Mouse (Mus musculus) left cerebral cortex, postnatal 14 days (tissue): ENCODE measurements at regions not wholly inside any gene's neighbourhood (a gene's known extent, or its start where the extent isn't known, plus 50 kb on each side); places are given as distances from the start of the nearest gene placed in this dataset.
"Not testable (repeated sequence)": the region's sequence is repeated elsewhere in the genome, so short reads cannot be mapped to it uniquely, and the experiment has no call there.

Experiments
- DNase-seq, 2 experiments: peaks; one replicate each; pipeline ENCODE4 v3.0.0; 2021 to 2022; ENCODE audit warnings: low spot score in 2 of 2, mixed read lengths in 1 of 2
- intact Hi-C: fragments of 180-260 bp; cut with DNase I; formaldehyde crosslinking; loops from one replicate; pipeline ENCODE4 v1.15.1; 2025

- DNase-seq: no peak
- intact Hi-C loops: no loop called here
Measured at GRCm38 (mm10) chr16:25478300-25478699, 191.7 kb downstream of the Tprg start.

DNA sequence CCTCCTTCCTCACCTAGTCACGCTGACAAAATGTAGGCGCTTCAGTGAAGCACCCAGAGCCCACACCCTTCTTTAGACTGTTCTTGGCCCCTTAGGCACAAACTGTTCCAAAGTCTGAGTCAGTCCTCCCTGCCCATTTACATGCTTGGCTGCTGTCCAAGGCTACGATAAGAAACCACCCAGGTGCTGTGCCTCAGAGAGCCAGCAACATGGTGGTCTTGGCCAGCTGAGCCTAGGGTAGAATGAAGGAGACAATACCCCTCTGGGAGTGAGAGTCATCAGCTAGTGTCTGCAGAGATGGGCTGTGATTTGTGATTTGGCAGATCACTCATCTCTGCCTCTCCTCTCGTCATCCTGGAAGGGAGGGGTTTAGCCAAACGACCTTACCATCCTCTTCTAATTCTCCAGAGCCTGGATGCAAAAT lies 197.2 kb downstream of the Tprg start:
- DNase-seq: no peak
- intact Hi-C loops: no loop called here

- intact Hi-C loops: no loop called here
- no peak for DNase-seq
Measured at GRCm38 (mm10) chr16:25485007-25485406, 198.4 kb downstream of the Tprg start.

DNA sequence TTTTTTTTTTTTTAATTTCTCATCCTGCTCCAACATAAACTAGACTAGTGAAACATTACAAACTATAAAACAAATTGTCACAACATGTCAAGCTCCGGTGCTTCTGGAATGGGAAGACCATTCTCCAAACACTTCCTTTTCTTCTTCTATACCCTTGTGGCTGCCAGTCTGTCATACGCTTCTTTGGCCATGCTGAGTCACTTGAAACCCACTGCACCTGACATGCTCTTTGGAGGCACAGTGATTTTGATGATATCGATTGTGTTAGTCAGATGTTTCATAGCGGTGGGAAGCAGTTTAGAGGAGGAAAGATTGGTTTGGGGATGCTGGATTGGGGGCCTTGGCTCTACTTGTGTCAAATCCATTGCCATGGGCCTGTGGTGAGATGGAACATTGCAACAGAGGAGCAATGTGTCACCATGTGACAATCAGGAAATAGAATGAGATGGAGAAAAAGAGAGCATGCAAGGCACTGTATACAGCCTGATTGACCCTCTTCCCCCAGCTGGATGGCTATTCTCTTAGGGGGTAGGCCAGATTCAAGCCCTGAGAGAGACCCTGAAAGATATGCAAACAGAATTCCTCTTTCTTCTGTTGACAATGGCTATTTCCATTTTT lies 197.0 kb upstream of the Trp63 start:
- intact Hi-C loops: no loop called here
- no peak for DNase-seq

DNA sequence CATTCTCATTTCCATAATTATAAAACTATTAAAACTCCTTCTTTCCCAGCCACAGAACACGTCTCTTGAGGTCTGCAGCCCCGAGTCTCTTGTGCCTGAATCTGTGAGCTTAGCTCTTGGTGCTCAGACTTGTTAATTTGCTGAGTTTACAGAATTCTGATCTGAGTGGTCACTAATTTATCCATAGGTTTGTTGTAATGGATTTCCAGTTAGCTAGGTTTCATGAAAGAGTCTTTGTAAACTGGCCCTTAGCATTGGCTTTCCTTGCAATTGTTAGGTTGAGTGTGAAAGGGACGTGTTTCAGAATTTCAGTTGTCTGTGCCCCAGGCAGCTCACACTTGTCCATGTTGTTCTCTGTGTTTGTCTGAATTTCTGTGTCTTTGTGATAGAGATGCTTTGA lies 192.7 kb upstream of the Trp63 start:
- intact Hi-C loops: no loop called here
- no peak for DNase-seq

GRCm38 (mm10) chr16:25494153-25494552 lies 189.4 kb upstream of the Trp63 start:
- DNase-seq: no peak
- intact Hi-C loops: no loop called here

GRCm38 (mm10) chr16:25495586-25496196 lies 187.9 kb upstream of the Trp63 start:
- no peak for DNase-seq
- intact Hi-C loops: no loop called here

DNA sequence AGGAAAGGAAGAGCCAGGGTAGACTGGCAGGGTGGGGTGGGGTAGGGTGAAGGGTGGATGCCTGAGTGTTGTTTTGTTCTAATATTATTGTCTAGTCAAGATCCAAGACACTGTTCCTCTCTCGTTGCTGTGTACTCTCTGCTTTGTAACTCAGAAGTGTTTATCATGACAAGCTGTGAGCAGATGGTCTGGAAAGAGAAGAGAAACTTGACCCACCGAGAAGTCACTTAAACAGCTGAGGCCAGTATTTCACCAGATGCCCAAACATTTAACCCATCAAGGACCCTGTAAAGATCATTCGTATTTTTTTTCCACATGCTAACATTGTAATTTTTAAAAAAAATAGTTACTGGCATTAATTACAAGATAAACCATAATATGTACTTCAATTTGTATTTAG lies 178.7 kb upstream of the Trp63 start:
- DNase-seq: no peak
- intact Hi-C loops: no loop called here

GRCm38 (mm10) chr16:25517114-25517868 lies 166.3 kb upstream of the Trp63 start:
- no peak for DNase-seq
- intact Hi-C loops: no loop called here

- intact Hi-C loops, DNase-seq: not testable (repeated sequence)
Measured at GRCm38 (mm10) chr16:25523141-25523540, 160.4 kb upstream of the Trp63 start.

GRCm38 (mm10) chr16:25523621-25524020 lies 159.9 kb upstream of the Trp63 start:
- DNase-seq: no peak
- intact Hi-C loops: no loop called here

DNA sequence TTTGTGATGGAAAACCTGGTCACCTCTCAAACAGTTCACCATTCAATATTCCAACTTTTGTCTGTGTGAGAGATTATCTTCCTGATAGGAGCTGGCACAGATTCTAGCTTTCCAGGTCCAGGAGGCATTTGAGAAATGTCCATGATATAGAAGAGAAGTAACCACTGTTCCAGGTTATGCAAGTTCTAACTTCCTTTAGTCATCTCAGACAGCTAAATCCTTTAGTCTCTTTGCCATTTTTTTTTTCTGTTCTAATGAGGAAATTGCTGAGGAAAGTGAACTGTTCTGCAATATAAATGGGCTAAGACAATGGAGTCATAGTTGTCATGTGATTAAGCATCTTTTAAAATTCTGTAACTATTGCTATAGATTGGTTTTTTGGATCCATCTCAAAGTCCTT lies 155.7 kb upstream of the Trp63 start:
- intact Hi-C loops: no loop called here

DNA sequence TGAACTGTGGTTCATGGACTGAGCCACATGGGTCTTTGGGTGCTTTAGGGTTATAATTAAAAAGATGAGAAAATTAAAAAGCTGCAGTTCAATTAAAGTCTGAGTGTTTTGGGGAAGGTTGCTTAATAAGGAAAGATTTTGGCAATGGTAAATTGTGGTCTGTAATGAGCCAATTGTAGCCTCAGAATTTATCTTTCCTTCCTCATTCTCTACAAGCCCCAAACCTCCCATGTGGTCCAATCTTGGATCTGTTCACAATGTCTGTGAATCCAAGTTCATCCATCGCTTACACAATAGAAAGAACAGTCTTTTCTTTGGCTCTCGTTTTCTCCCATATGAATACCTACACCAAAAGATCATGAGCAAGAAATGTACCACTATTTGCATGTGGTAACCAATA lies 155.2 kb upstream of the Trp63 start:
- no peak for DNase-seq
- intact Hi-C loops: no loop called here

More for the DNA sequence above, 155.7 kb upstream of the Trp63 start:
- DNase-seq: no peak

GRCm38 (mm10) chr16:25529681-25530080 lies 153.9 kb upstream of the Trp63 start:
- peak; percentile 27 for DNase-seq
- intact Hi-C loops: no loop called here

DNA sequence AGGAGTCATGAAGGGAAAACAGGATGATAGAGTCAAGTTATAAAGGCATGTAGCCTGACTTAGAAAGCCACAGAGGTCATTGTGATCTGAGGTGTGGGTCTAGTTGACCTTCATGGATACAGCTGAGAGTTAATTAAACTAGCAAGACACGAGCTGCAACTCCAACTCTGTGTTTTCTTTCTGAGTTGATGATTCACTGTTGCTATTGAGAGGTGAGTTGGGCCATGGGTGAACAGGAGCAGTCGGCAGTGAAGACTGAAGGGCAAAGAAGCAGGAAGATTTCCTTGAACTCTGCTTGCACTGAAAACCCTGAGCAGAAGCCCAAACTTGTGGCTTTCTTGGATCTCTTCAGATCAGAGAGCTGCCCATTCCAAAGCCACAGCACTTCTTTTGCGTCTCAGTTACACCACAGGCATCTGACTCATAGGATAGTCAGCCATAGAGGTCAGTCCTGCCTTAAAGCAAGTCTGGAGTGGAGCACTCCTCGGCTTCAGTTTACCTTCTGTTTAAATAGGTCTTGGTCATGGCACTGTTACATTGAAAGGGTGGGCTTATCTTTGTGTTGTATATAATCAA lies 151.7 kb upstream of the Trp63 start:
- intact Hi-C loops: no loop called here
- no peak for DNase-seq

DNA sequence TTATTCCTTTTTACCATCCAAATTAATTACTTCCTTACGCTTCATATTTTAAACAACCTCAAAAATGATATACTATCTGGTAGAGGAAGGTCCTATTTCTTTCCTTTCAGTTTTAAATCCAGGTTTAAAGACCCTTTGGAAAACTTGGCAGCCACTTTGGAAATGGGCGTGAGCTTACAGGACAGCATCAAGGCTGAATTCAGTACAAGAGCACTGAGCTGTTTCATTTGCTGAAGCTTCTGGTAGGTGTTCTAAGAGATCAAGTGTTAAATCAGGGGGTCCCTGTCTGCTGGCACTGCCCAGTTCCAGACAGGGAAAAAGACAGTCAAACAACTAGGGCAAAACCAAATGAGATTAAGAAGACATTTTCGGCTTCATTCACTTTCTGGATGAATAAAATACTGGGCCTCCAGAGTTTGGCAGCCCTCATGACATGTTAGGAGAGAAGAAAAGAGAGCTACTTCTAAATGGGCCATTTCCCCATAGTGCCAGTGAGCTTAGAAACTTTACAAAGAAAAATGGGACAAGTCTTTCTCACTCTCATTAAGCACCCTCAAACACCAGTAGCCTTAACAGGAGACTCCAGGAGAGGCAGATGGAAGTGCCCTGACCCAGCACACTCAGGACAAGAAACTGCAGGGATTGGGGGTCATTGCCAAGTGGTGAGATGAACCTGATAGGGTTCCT lies 150.9 kb upstream of the Trp63 start:
- peak in 1 of 2 experiments; percentile 13 for DNase-seq

DNA sequence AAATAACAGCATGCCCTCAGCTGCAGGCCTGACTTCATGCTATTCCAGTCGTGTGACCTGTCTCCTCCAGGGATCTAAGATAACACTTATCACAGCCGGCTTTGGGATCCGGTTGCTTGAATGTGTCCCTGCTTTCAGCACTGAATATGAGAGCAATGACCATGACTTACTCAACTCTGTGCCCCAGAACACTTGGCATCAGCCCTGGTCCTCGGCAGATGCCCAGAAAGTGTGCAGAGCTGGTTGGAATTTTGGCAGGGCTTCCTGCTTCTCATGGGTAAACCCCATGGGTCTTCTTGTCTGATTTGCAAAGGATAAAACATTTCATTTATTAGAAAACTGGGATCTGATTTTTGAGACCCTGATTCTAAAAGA lies 150.4 kb upstream of the Trp63 start:
- intact Hi-C loops: no loop called here
- DNase-seq: peak; percentile 25 to 31

More for the DNA sequence above, 150.9 kb upstream of the Trp63 start:
- intact Hi-C loops: no loop called here

DNA sequence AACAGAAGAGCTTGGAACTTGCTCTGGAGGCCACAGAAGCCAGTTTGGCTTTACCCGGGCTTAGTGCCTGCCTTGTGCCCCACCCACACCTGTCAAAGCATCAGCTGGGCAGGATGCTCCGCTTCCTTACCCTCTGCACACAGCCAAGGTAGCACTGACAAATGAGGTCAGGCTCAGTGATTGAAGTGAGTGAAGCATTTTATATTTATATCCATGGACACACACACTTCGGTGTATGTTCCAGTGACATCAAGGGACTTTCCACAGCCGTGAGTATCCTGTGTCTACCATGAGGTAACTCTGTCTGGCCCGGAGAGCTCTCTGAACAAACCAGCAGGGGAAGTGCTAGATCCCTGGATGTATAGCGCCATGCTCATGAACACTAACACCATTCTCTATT lies 147.0 kb upstream of the Trp63 start:
- intact Hi-C loops: no loop called here
- DNase-seq: no peak

GRCm38 (mm10) chr16:25549542-25550110 lies 133.9 kb upstream of the Trp63 start:
- intact Hi-C loops: no loop called here

DNA sequence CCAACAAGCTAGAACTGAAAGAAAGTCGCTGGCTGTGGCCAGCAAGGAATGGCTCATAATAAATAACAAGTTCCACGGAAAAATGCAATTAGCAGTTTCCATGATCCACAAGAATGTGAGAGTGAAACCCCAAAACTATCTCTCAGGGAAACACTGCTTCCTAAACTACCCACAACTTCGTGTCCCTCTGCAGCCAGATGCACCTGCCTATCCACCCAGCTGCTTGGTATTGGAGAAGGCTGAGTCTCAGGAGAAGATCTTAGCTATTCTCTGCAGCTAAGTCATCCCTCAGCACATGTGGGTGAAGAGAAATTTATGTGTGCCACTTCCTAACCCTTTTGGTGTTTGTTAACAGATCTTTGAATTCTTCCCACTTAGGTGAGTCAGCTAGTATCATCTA lies 126.4 kb upstream of the Trp63 start:
- DNase-seq: no peak
- intact Hi-C loops: no loop called here

More at GRCm38 (mm10) chr16:25549542-25550110, 133.9 kb upstream of the Trp63 start:
- DNase-seq: no peak
